Mouse (Mus musculus) heart, postnatal 14 days (tissue): ENCODE measurements at regions not wholly inside any gene's neighbourhood (a gene's known extent, or its start where the extent isn't known, plus 50 kb on each side); places are given as distances from the start of the nearest gene placed in this dataset.

Experiments used
- DNase-seq, 2 experiments: peaks; one replicate each; pipeline ENCODE4 v3.0.0; 2021 to 2022
- intact Hi-C: fragments of 180-260 bp; cut with DNase I; formaldehyde crosslinking; loops from one replicate; pipeline ENCODE4 v1.15.1; 2025

DNA sequence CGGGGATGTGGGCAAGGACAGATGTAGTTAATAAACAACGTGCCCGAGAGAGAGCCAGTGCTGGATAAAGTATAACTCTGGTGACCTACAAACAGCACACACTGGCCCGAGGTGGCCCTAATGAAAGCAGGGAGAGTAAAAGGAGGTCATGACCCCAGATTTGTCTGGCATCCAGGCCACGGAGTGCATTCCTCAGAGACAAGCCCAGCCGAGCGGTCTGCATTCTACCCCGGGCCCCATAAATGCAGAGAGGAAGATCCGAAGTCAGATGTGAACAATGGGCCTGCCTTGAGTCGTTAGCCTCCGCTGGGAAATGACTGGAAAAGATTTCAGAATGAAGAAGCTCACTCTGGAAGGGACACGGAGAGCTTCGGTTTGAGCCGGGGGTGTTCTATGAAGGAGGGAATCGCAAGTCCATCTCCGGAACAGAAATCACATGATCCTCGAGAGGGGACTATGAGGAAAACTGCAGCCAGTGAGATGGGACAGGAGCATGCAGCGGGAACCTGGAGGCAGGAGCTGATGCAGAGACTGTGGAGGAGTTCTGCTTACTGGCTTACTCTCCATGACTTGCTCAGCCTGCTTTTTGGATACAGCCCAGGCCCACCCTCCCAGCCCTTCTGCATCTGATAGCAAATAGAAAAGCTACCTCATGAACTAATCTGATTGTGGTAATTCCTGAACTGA lies 103.9 kb upstream of the Dapk1 start:
- peak in 1 of 2 experiments; percentile 13 for DNase-seq

DNA sequence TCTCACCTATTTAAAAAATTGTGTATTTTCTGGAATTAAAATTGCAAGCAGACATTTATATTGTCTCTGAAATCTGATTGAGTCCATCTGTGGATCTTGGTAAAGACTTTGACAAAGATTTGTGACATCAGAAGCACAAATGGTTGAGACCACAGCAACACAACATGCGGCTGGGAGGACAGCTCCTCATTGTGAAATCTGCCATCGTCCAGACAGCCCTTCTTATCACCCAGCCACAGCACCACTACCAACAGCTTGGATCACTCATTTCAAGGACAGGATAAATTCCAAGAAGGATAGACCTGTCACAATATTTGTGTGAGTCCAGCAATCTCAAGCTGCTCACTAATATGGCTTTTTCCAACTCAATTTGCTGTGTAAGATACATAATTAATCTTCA lies 97.6 kb upstream of the Dapk1 start:
- intact Hi-C loops, result no loop called here
- no peak for DNase-seq

More for the DNA sequence above, 103.9 kb upstream of the Dapk1 start:
- intact Hi-C loops, result no loop called here

DNA sequence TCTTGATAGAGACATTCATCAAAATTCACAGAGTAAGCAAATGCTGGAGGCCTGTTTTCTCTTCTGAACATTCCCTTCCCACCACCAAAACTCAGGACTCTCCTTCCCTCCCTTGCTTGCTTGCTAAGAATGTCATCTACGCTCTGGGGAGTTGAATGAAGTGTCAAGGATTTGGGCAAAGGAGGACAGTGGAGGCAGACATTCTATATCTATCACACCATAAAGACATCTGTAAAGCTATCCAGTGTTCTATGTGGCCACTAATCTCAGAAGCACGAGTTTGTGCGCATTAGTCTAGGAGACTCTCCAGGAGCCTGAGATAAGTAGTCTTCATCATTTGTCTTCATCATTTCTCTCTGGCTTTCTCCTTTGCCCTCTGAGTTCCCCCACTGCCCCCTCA lies 94.1 kb upstream of the Dapk1 start:
- intact Hi-C loops, result no loop called here
- no peak for DNase-seq

DNA sequence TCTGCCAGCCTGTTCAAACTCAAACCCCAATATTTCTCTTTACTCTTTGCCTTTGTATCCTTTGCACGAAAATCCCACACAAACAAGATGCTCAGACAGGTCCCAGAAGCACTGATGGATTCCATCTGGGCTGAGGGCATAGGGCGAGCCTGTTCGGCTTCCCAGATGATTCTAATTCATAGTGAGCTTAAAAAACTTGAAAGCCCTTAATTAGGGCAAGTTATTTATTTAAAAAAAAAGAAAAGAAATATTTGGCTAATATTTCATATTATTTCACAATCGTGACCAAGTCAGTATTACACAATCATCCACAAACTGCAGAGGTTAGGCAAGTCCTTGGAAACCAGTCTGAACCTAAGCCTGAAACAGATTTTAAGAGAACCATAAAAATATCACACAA lies 93.7 kb upstream of the Dapk1 start:
- intact Hi-C loops, result no loop called here
- peak; percentile 36 to 39 for DNase-seq

DNA sequence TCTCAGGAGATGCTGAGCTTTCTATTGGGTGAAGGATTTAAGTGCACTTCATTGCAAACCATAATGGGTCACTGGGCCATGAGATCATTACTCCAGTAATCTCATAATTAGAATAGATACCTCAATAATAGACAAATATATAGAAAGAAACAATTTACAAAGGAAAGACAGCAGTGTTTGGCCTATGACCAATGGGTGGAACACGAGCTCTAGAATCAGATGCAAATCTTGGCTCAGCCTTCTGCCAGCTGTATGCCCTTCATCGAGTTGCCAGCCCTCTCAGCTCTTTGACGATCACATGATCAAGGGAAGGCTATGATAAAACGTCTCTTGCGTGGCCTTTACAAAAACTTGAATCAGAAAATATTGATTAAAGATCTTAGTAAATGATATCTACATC lies 92.9 kb upstream of the Dapk1 start:
- no peak for DNase-seq
- intact Hi-C loops, result no loop called here

DNA sequence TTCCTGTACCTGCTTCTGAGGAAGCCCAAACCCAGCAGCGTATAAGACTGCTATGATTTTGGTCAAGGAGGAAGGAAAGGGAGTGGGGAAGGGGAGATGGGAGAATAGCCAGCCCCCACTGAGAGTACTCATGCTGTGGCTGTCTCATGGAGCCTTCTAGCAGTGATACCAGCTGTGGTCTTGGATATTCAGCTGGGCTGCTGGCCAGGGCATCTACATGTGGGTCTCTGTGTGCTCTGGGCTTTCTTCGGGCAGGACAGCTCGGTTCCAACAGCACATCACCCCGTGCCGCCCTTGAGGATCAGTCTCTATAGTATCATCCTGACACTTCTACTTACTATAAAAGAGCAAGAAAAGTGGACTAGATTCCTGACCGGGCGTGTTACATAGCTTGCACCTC lies 90.6 kb upstream of the Dapk1 start:
- intact Hi-C loops, result no loop called here

DNA sequence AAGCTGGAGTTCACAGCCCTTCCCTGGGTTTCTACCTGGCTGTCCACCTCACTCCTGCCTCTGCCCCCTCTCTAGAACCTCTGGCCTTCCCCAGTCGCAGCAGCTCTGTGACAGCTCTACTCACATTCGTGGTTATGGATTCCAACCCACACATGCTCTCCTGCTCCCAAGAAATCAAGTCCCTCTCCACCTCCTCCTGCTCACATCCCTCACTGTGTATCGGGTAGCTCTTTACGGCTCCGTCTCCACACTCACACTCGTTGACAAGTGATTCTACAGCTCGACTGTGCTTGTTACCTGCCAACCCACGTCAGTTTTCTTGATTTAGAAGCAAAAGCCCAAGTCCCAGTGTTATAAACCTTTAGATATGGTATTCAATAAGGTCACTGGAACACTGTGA lies 90.1 kb upstream of the Dapk1 start:
- DNase-seq, result no peak
- intact Hi-C loops, result no loop called here

More for the DNA sequence above, 90.6 kb upstream of the Dapk1 start:
- DNase-seq, result no peak

DNA sequence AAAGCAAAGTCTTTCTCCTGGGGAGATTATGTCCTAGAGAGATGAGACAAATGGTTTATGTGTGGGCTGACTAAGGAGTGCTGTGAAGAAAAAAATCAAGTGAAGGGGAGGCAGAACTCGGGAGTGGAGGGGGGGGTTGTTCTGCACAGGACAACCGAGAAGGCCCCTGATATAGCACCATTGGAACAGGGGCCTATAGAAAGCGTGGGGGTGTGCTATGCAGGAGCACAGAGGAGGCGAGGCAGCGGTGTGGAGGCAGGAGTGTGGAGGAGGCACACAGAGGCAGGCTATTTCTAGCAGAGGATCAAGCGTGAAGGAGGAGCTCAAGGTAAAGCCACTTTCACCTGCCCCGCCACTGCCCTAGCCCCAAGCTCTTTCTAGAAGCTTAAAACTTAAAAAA lies 88.0 kb upstream of the Dapk1 start:
- intact Hi-C loops, result no loop called here
- DNase-seq, result no peak

DNA sequence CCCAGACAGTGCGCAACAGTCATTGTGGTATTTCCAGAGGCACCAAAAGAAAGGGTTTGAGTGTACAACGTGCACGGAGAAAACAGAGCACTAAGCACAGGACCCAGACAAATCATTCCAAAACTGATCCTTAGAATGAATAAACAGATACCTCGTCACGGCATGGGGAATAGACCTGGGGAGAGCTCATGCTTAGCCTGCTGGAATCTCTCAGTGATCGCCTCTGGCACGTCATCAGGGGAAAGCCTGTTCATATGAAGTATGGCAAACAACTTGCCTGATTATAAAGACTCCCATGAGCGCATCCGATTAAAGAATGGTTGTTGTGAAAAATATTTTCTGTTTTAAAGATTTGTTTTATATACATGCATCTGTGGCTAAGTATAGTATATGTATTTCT lies 86.9 kb upstream of the Dapk1 start:
- no peak for DNase-seq
- intact Hi-C loops, result no loop called here

DNA sequence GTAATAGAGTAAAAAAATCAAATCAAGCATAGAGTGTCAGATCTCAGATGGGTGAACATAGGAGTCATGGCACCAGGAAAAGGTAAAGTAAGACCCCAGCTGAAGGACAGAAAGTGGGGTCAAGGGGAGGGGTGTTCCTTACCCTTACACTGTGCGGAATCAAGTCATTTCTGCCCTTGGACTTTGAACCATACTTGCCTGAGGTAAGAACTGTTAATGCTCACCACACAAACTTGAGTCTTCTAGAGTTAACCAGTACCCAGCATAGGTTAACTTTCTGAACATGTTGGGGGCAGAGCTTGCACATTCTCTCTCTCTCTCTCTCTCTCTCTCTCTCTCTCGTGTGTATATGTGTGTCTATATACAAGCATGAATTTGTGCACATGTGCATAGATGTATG lies 83.7 kb upstream of the Dapk1 start:
- intact Hi-C loops, result no loop called here
- DNase-seq, result no peak

DNA sequence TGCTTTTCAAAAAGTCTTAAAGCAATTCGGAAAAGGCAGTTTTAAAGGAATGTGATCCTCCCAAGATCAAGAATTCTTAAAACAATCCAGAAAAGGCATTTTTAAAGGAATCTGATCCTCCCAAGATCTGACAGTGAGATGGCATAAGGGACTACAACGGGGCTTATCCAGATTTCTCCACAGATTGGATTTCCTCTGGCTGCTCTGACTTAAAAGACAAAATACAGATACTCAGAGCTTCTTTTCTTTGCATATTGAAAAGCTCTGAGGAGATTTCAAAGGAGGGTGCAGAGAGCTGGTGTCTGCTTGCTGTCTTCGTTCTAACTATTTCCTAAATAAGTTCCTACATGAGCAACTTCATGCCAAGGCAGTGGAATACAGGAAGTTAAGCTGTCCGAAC lies 82.0 kb upstream of the Dapk1 start:
- intact Hi-C loops, result loop anchor here (5.0 kb wide), 1 partner anchor 32 kb away; no protein-coding TSS in a partner anchor
- DNase-seq, result no peak

DNA sequence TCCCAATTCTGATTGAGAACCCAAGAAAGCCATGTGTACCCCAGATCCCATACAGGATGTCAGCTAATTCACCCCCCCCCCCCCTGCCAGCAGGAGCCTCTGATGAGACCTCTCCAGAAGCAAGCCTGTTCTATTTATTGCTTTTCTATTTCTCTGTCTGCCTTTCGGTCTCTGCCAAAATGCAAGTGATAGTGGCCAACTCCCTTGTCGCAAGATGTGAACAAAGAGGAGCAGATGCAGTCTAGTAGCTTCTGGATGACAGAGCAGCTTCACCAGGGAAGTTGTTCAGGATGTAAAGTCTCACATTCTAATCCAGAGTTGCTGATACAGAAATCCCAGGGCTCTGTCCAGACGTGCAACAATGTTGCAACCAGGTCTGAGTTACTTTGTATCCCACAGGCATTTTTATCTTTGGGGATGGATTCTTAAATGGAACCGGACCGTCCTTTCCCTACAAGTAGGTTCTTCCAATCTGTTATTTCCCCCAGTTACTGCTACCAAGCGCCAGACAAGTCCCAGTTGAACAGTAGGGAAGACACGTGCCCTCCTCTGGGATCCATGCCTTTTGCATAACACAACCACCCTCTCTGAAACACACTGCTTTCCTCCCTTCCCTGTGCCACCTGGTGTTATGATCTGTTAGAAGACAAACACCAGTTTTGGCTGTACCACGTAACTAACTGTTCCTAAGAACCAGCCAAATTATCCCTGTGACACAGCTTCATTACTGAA lies 78.9 kb upstream of the Dapk1 start:
- peak; percentile 16 to 18 for DNase-seq
- intact Hi-C loops, result loop anchor here (5.0 kb wide), 1 partner anchor 36 kb away; no protein-coding TSS in a partner anchor

DNA sequence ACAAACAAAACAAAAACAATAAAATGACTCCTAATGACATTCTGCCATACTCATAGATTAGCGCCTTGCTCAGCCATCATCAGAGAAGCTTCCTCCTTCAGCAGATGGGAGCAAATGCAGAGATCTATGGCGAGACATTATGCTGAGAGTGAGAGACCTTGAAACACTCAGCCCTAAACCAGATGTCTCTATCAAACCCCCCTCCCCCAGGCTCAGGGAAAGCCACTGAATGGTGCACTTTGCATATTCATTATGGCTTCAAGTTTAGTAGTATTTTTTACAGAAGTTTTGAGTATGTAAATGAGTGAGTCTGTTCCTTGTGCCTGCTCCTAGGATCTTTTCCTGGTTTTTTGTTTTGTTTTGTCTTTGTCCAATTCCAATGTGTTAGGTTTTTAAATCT lies 73.9 kb upstream of the Dapk1 start:
- no peak for DNase-seq
- intact Hi-C loops, result no loop called here

DNA sequence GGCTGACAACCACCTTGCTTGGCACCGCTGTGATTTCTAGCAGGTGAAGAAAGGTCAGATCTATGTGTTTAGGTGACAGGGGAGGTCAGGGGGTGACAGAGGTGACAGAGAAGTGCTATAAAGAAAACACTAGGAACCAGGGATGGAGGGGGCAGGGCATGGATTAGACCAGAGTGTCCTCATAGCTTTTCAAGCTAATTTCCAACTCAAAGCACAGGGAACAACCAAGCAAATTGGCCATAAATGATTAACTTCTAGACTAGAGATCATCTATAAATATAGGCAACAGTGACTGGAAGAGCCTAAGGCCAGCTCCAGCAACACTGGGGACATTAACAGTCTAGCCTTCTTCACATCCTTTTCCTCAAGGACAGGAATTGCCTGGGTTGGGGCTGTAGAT lies 72.9 kb upstream of the Dapk1 start:
- intact Hi-C loops, result no loop called here
- no peak for DNase-seq

DNA sequence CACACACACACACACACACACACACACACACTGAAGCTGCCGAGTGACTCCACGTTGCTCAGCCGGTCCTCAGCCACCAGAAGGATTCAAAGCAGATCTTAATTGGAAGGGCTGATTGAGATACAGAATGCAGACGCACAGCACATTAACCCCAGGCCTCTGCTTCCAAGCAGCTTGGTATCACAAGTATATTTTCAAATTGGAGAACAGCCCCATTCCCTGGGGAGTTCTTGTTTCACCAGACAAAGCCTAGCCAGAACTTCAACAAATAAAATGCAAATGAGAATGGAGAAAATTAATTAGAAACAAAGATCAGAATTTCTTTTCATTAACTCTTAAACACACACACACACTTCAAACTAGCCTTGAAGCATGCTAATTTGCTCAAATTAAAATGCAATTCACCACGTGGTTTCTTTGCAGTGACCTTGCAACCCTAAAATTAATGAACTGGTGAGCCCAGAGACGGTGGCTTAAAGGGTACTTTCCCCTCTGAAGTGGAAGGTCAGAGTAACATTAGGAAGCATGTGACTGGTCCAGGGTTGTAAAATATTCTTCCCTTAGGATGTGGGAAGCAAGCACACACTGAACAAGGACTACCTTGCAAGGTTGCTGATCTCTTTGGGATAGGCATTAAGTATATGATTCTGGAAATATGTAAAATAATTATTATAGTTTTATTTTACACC lies 72.2 kb upstream of the Dapk1 start:
- intact Hi-C loops, result no loop called here
- no peak for DNase-seq

DNA sequence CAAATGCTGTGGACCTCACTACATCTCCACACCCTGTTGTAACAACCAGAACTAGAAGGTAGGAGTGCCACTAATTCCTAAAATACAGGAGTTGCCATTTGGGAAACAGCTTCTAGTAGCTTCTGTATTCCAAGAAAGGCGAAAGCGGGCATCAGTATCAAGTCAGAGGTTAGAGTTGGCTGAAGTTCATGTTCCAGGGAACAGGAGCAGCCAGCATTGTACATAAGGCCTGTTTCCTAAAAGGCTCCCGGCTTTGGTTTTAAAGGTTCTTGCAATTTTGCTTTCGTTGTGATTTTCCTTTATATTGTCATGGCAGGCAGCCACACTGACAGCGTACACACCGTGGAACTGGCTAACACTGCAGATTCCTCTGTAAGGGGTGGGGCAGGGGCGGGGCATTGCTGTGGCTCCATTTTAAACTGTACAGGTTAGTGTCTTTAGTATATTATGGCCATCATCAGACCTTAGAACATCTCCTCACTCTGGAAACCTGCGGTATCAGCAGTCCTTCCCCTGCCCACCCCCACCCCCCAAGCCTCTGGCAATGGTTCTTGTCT lies 67.8 kb upstream of the Dapk1 start:
- no peak for DNase-seq
- intact Hi-C loops, result no loop called here

DNA sequence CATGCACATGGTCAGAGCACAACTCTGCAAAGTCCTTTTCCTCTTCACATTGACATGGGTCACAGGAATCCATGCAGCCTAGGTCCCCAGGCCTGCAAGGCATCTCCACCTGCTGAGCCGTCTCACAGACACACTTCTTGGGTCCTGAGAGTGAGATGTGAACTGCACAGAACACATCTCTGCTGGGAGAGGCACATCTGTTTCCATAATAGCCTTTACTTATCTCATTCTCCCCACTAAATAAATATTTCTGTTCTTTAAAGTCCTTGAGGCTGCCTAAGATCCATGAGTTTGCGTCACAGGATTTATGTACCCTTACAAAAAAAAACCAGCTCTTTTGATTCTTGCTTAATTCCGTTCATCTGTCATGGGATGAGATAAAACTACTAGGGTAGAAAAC lies 67.2 kb upstream of the Dapk1 start:
- intact Hi-C loops, result no loop called here
- DNase-seq, result no peak

DNA sequence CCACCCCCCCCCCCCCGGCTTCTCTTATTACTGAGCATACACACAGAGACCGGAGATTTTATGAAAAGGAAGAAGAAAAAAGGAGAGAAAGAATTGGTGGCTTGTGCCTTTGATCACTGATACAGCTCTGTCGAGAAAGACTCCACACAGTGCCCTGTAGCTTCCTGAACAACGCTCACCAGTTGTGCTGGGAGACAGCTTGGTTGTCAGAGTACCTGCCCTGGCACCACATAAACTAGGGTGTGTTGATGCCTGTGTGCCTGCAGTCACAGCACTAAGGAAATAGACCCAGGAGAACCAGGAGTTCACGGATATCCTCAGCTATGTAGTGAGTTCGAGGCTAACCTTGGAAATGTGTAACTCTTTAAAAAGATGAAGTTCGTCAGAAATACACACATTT lies 66.7 kb upstream of the Dapk1 start:
- DNase-seq, result no peak
- intact Hi-C loops, result no loop called here

DNA sequence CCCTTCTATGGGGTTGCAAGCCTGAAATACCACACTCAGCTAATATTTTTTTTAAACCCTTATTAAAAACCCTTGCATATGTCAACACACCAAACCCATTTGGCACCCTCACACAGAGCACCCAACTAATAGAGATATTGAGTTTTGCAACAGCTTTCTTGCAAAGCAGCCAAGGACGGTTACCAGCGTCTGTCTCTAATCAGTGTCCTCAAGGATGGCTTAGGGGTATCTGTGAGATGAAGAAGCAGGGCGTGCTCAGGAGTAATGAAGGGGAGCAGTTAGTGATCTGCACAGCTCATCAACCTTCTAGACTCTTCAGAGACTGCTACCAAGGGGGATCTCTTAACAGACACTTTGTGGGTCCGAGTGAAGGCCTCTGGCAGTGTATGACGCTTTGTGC lies 65.0 kb upstream of the Dapk1 start:
- no peak for DNase-seq
- intact Hi-C loops, result no loop called here

DNA sequence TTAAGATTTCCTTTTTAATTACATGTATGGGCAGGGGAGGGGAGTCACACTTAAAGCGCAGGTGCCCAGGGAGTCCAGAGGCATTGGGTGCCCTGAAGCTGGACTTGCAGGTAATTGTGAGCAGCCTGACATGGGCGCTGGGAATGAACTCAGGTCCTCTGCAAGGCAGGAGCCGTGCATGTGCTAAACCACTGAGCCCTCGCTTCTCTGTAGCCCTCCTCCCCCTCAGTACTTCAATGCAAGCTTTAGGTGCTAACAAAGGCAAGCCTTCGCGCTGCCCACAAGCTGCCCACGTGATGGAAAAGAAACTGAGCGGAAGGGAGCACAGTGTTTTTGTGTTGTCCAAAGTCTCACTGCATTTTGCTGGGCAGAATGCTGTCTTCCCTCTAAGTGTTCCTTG lies 63.6 kb upstream of the Dapk1 start:
- intact Hi-C loops, result no loop called here
- no peak for DNase-seq

DNA sequence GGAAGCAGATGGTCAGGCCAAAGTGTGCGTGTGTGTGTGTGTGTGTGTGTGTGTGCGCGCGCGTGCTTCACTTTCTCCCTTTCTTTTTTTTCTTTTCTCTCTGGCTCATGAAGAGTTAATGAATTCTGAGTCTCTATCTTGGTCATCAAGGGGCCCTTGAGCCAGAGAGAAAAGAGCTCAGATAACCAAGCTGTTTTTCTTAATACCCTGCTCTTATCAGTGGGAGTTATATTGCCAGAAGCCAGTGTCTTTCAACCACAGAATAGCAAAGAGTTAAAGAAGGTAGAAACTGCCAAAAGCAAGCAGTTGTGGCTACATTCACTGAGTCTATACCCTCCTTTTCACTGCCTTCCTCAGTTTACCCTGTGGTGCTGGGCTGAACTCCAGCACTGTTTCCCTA lies 60.6 kb upstream of the Dapk1 start:
- intact Hi-C loops, result no loop called here
- no peak for DNase-seq

DNA sequence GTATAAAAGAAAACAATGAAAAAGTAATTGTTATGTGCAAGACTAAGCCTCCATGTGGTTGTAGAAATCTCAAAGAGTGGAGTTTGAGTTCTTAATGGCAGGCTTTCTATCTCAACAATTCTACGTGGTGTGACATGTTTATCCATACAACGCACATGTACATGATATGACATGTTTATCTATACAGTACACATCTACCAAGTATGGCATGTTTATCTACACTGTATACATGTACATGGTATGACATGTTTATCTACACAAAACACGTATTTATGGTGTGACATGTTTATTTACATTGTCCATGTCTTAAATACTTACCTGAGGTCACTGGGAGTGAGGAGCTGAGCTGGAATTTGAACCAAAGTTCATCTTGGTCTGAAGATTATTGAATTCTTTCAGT lies 57.4 kb upstream of the Dapk1 start:
- intact Hi-C loops, result no loop called here
- DNase-seq, result no peak
